Mouse (Mus musculus): ENCODE measurements around the gene Retn. TPM values are rescaled to one million over a fixed set of nuclear protein-coding genes. Genes with fewer than 3 reads are reported as not detected.

Retn gene
- polyA plus RNA-seq, 2 experiments, result not detected

- ATAC-seq (ENCODE audit: insufficient read depth) (no peak), DNase-seq (ENCODE audit: low read depth in 3 of 3, low spot score in 3 of 3) (no peak)
- WGBS (ENCODE audit: insufficient replicate concordance), result 19% methylated on average over 7 of the region's 7 CpGs
- Histone ChIP-seq H3K4me2 (ENCODE audit: low read depth) (no peak overlapping the region), H3K27me3 (ENCODE audit: control insufficient read depth, insufficient read depth, low read length) (no peaks in the 10 kb centered on the region), H3K9ac (replicated peaks) (no peak overlapping the region), H3K4me1 (replicated peaks; ENCODE audit: control insufficient read depth in 2 of 2, insufficient read depth in 2 of 2, low read length in 1 of 2) (peaks cover 0 to 2% of the 10 kb centered on the region in 2 experiments; a peak in 1 of 4 replicates), H3K36me3 (replicated peaks; ENCODE audit: control insufficient read depth, insufficient read depth, low read depth) (no peaks in the 10 kb centered on the region), H3K27ac (no peak overlapping the region), H3K4me3 (ENCODE audit: insufficient read depth in 1 of 2, low read depth in 2 of 2, low read length in 2 of 2) (no peak overlapping the region), H3K9me3 (ENCODE audit: control insufficient read depth, low read length) (no peaks in the 10 kb centered on the region)
- no peak for TF ChIP-seq EP300 (IDR thresholded peaks at IDR 0.05; ENCODE audit: low read depth)
- TF ChIP-seq CTCF (IDR thresholded peaks at IDR 0.05; ENCODE audit: low read depth), result no peak
Measured at GRCm38 (mm10) chr8:3656725-3657381, 1.3 kb downstream of the Retn start.

DNA sequence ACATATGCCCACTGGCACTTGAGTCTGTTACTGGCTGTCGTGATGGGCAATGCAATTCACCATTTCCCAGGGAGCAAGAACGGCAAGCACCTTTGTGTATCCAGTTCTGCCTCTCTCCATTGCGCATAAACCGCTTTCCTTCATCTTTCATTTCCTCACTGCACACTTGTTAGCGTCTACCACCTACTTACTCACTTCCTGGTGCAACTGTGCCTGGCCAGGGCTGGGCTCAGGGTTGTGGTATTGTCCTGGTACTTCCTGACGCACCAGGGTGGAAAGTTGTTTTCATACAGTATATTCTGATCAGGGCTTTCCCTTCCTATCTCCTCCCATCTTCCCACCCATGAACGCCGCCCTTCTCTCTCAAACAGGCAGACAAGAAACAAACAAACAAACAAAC is 5.3 kb downstream of the Retn start:
- ATAC-seq (ENCODE audit: insufficient read depth), result no peak

DNA sequence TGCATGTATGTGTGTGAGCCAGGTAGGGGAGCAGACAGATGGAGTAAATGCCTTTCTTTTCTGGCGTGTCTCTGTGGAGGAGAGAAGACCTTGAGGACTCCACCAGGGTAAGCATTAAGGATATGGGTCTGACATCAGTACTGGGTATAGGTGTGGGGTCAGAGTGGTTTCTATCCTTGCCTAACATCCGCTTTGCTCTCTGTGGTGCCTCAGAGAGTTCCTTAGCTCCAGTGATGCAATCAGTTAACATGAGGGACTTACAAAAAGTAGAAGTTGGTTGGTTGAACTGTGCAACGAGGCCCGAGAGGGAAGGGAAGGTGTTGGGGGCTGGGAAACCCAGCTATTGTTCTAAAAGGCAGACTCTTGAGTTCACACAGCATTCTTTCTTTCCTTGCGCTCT is 8.8 kb downstream of the Retn start:
- Histone ChIP-seq H3K27me3 (ENCODE audit: control insufficient read depth, insufficient read depth, low read length) (no peaks in the 10 kb centered on the region), H3K4me1 (replicated peaks; ENCODE audit: control insufficient read depth in 2 of 2, insufficient read depth in 2 of 2, low read length in 1 of 2) (no peaks in the 10 kb centered on the region), H3K27ac (no peak overlapping the region), H3K4me3 (ENCODE audit: insufficient read depth in 1 of 2, low read depth in 2 of 2, low read length in 2 of 2) (no peak overlapping the region), H3K36me3 (replicated peaks; ENCODE audit: control insufficient read depth, insufficient read depth, low read depth) (no peaks in the 10 kb centered on the region), H3K4me2 (ENCODE audit: low read depth) (no peak overlapping the region), H3K9ac (replicated peaks) (no peak overlapping the region), H3K9me3 (ENCODE audit: control insufficient read depth, low read length) (no peaks in the 10 kb centered on the region)
- 22% methylated on average over 5 of the region's 5 CpGs for WGBS (ENCODE audit: insufficient replicate concordance)
- ATAC-seq (ENCODE audit: insufficient read depth) (peak; percentile 35; the same call in 1 of the 2 replicates), DNase-seq (ENCODE audit: low read depth in 3 of 3, low spot score in 3 of 3) (no peak)
- TF ChIP-seq CTCF (IDR thresholded peaks at IDR 0.05; ENCODE audit: low read depth), result no peak
- TF ChIP-seq EP300 (IDR thresholded peaks at IDR 0.05; ENCODE audit: low read depth), result no peak

More for the DNA sequence above, 5.3 kb downstream of the Retn start:
- Histone ChIP-seq H3K9me3 (ENCODE audit: control insufficient read depth, low read length) (no peaks in the 10 kb centered on the region), H3K4me3 (ENCODE audit: insufficient read depth in 1 of 2, low read depth in 2 of 2, low read length in 2 of 2) (no peak overlapping the region), H3K9ac (replicated peaks) (no peak overlapping the region), H3K27ac (no peak overlapping the region), H3K4me2 (ENCODE audit: low read depth) (no peak overlapping the region), H3K36me3 (replicated peaks; ENCODE audit: control insufficient read depth, insufficient read depth, low read depth) (no peaks in the 10 kb centered on the region), H3K4me1 (replicated peaks; ENCODE audit: control insufficient read depth in 2 of 2, insufficient read depth in 2 of 2, low read length in 1 of 2) (no peaks in the 10 kb centered on the region), H3K27me3 (ENCODE audit: control insufficient read depth, insufficient read depth, low read length) (no peaks in the 10 kb centered on the region)
- TF ChIP-seq CTCF (IDR thresholded peaks at IDR 0.05; ENCODE audit: low read depth) (no peak), EP300 (IDR thresholded peaks at IDR 0.05; ENCODE audit: low read depth) (no peak)
- no peak for DNase-seq (ENCODE audit: low read depth in 3 of 3, low spot score in 3 of 3)
- WGBS (ENCODE audit: insufficient replicate concordance), result 29% methylated on average over 8 of the region's 8 CpGs

- Histone ChIP-seq H3K36me3 (replicated peaks; ENCODE audit: control insufficient read depth, insufficient read depth, low read depth) (no peaks in the 10 kb centered on the region), H3K4me2 (ENCODE audit: low read depth) (no peak within 1 kb of the TSS), H3K9ac (replicated peaks) (no peak within 1 kb of the TSS), H3K4me1 (replicated peaks; ENCODE audit: control insufficient read depth in 2 of 2, insufficient read depth in 2 of 2, low read length in 1 of 2) (no peaks in the 10 kb centered on the region), H3K27me3 (ENCODE audit: control insufficient read depth, insufficient read depth, low read length) (no peaks in the 10 kb centered on the region), H3K27ac (no peak within 1 kb of the TSS), H3K4me3 (ENCODE audit: insufficient read depth in 1 of 2, low read depth in 2 of 2, low read length in 2 of 2) (no peak within 1 kb of the TSS), H3K9me3 (ENCODE audit: control insufficient read depth, low read length) (no peaks in the 10 kb centered on the region)
- no peak for DNase-seq (ENCODE audit: low read depth in 3 of 3, low spot score in 3 of 3)
- 60% methylated on average over 6 of the region's 6 CpGs for WGBS (ENCODE audit: insufficient replicate concordance)
- ATAC-seq (ENCODE audit: insufficient read depth), result no peak
- TF ChIP-seq EP300 (IDR thresholded peaks at IDR 0.05; ENCODE audit: low read depth), result no peak
- TF ChIP-seq CTCF (IDR thresholded peaks at IDR 0.05; ENCODE audit: low read depth), result no peak
Measured at GRCm38 (mm10) chr8:3665507-3665906, 9.9 kb downstream of the Retn start, which contains the start of gene Mcemp1. Gene Mcemp1 (plus strand): TSS chr8:3665754.

- no peaks in the 10 kb centered on the region for H3K27me3 ChIP-seq (ENCODE audit: control insufficient read depth, insufficient read depth, low read length)
- H3K4me2 ChIP-seq (ENCODE audit: low read depth), result no peak overlapping the region
- H3K27ac ChIP-seq, result no peak overlapping the region
- H3K36me3 ChIP-seq (replicated peaks; ENCODE audit: control insufficient read depth, insufficient read depth, low read depth), result no peaks in the 10 kb centered on the region
- TF ChIP-seq EP300 (IDR thresholded peaks at IDR 0.05; ENCODE audit: low read depth), result no peak
- no peak for TF ChIP-seq CTCF (IDR thresholded peaks at IDR 0.05; ENCODE audit: low read depth)
- ATAC-seq (ENCODE audit: insufficient read depth), result no peak
- H3K4me1 ChIP-seq (replicated peaks; ENCODE audit: control insufficient read depth in 2 of 2, insufficient read depth in 2 of 2, low read length in 1 of 2), result no peaks in the 10 kb centered on the region
- no peak for DNase-seq (ENCODE audit: low read depth in 3 of 3, low spot score in 3 of 3)
- 34% methylated on average over 2 of the region's 2 CpGs for WGBS (ENCODE audit: insufficient replicate concordance)
- H3K9ac ChIP-seq (replicated peaks), result no peak overlapping the region
- H3K4me3 ChIP-seq (ENCODE audit: insufficient read depth in 1 of 2, low read depth in 2 of 2, low read length in 2 of 2), result no peak overlapping the region
- H3K9me3 ChIP-seq (ENCODE audit: control insufficient read depth, low read length), result no peaks in the 10 kb centered on the region
Measured at GRCm38 (mm10) chr8:3670388-3670787, 14.8 kb downstream of the Retn start.
